Mouse (Mus musculus) kidney, postnatal 25 days (tissue): ENCODE measurements around the gene Cbx6.

ENCODE experiments used
- DNase-seq, 2 experiments: peaks; one replicate each; pipeline ENCODE4 v3.0.0; 2021; ENCODE audit warnings: mixed read lengths in 2 of 2

Gene Cbx6

GRCm38 (mm10) chr15:79834130-79834880 is at the start of gene Cbx6, which contains the start of gene Npcd:
Cbx6 (minus strand) TSS chr15:79834688.
Npcd (minus strand) TSS chr15:79834237.
- DNase-seq, result peak; percentile 98

- DNase-seq, result peak; percentile 92 to 93
These were observed 48.9 kb upstream of the Cbx6 start for GRCm38 (mm10) chr15:79883352-79883822.

GRCm38 (mm10) chr15:79882623-79883267 is 48.3 kb upstream of the Cbx6 start:
- peak in 1 of 2 experiments; percentile 38 for DNase-seq

- DNase-seq, result no peak
These were observed 46.0 kb upstream of the Cbx6 start for GRCm38 (mm10) chr15:79880477-79880876.

- DNase-seq, result peak; percentile 84 to 90
These were observed 44.8 kb upstream of the Cbx6 start for GRCm38 (mm10) chr15:79879319-79879718.

- DNase-seq, result peak; percentile 30 to 71
These were observed 44.2 kb upstream of the Cbx6 start for GRCm38 (mm10) chr15:79878725-79879136.

- DNase-seq, result no peak
These were observed 40.9 kb upstream of the Cbx6 start for GRCm38 (mm10) chr15:79875261-79875995.

- DNase-seq, result no peak
These were observed 39.5 kb upstream of the Cbx6 start for GRCm38 (mm10) chr15:79873995-79874394.

GRCm38 (mm10) chr15:79873545-79873944 is 39.1 kb upstream of the Cbx6 start:
- no peak for DNase-seq

- no peak for DNase-seq
These were observed 32.9 kb upstream of the Cbx6 start for GRCm38 (mm10) chr15:79867260-79868002.

- no peak for DNase-seq
These were observed 25.3 kb upstream of the Cbx6 start for GRCm38 (mm10) chr15:79859821-79860220.

GRCm38 (mm10) chr15:79858979-79859378 is 24.5 kb upstream of the Cbx6 start:
- no peak for DNase-seq

GRCm38 (mm10) chr15:79850143-79850542 is 15.7 kb upstream of the Cbx6 start:
- DNase-seq, result no peak

GRCm38 (mm10) chr15:79847100-79847499 is 12.6 kb upstream of the Cbx6 start:
- DNase-seq, result no peak

GRCm38 (mm10) chr15:79845986-79846385 is 11.5 kb upstream of the Cbx6 start:
- no peak for DNase-seq

GRCm38 (mm10) chr15:79842985-79843384 is 8.5 kb upstream of the Cbx6 start:
- DNase-seq, result no peak

GRCm38 (mm10) chr15:79840281-79840680 is 5.8 kb upstream of the Cbx6 start:
- DNase-seq, result no peak

GRCm38 (mm10) chr15:79834881-79835260 is 383 bp upstream of the Cbx6 start:
- no peak for DNase-seq

GRCm38 (mm10) chr15:79833251-79834050 is 1.0 kb downstream of the Cbx6 start:
- DNase-seq, result peak in 1 of 2 experiments; percentile 45

- peak; percentile 70 to 89 for DNase-seq
These were observed 2.2 kb downstream of the Cbx6 start for GRCm38 (mm10) chr15:79832064-79832900.

GRCm38 (mm10) chr15:79830388-79830787 is 4.1 kb downstream of the Cbx6 start:
- peak; percentile 79 to 88 for DNase-seq
